Mouse (Mus musculus) lung, adult 10 weeks (tissue): ENCODE data around the gene Edil3. TPM values are rescaled to one million over a fixed set of nuclear protein-coding genes. Genes with fewer than 3 reads are reported as not detected.

Experiments
- polyA plus RNA-seq: library from polyadenylated mRNA; stranded (reverse); fragments of 350-450 nt; fragmentation: Illumina TruSeq; extraction: RNeasy Lipid Tissue Mini Kit (QIAGEN cat#74804); gene quantifications from one replicate; pipeline ENCODE4 v1.2.3, GENCODE M21; 2014; ENCODE audit warnings: low read depth, low replicate concordance; ENCODE audit not compliant: insufficient read depth

Edil3 gene
- polyA plus RNA-seq = 4.0 TPM

DNA sequence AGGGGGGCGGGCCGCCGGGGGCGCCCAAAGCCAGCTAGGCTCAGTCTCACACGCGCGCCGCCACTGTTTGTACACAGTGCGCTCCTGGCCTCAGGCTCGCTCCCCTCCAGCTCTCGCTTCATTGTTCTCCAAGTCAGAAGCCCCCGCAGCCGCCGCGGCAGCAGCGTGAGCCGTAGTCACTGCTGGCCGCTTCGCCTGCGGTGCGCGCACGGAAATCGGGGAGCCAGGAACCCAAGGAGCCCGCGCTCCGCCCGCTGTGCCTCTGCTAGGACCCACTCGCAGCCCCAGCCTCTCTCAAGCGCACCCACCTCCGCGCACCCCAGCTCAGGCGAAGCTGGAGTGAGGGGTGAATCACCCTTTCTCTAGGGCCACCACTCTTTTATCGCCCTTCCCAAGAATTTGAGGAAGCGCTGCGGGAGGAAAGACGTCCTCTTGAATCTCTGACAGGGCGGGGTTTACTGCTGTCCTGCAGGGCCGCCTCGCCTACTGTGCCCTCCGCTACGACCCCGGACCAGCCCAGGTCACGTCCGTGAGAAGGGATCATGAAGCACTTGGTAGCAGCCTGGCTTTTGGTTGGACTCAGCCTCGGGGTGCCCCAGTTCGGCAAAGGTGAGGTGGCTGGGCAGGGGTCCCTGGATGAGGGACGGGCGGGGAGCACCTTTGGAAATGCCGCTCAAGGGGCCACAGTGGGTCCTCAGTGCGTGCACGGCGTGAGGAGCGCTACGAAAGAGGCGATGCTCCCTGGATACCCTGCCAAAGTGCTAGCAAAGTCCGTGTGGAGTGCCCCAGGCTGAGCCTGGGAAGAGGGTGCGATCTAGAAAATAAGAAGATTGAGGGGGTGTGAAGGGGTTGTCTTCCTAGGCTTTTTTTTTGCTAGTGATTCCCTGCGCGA lies at the start of gene Edil3:
Gene Edil3 (plus strand): TSS at position 33 of the 892 bp plus-strand sequence.

